Mouse (Mus musculus) forebrain, embryonic 15.5 days (tissue): ENCODE data around the gene Clcn1. TPM values are rescaled to one million over a fixed set of nuclear protein-coding genes. Genes with fewer than 3 reads are reported as not detected.

Source experiments
- ATAC-seq: fragments of 200-750 bp; cut with Nextera tagmentation; replicated peaks from 2 replicates; pipeline ENCODE4 v1.8.0; 2017; ENCODE audit warnings: mild to moderate bottlenecking, moderate TSS enrichment, moderate library complexity
- H3K27ac ChIP-seq: fragments of 300-500 bp; sonication (generic); replicated peaks from 2 replicates; pipeline ENCODE4 v1.5.1; 2015; ENCODE audit warnings: mild to moderate bottlenecking, inconsistent platforms
- H3K27me3 ChIP-seq: fragments of 300-500 bp; sonication (generic); 2 replicates; pipeline ENCODE4 v1.6.1; 2015; ENCODE audit warnings: inconsistent platforms
- H3K36me3 ChIP-seq: fragments of 300-500 bp; sonication (generic); 2 replicates; pipeline ENCODE4 v1.6.1; 2015; ENCODE audit warnings: mild to moderate bottlenecking, inconsistent platforms
- H3K4me1 ChIP-seq: fragments of 300-500 bp; sonication (generic); 2 replicates; pipeline ENCODE4 v1.6.1; 2015; ENCODE audit warnings: inconsistent platforms
- H3K4me2 ChIP-seq: fragments of 300-500 bp; sonication (generic); replicated peaks from 2 replicates; pipeline ENCODE4 v1.6.1; 2015; ENCODE audit warnings: mild to moderate bottlenecking, inconsistent platforms
- H3K4me3 ChIP-seq: fragments of 300-500 bp; sonication (generic); 2 replicates; pipeline ENCODE4 v1.5.1; 2015; ENCODE audit warnings: mild to moderate bottlenecking, inconsistent platforms
- H3K9ac ChIP-seq: fragments of 300-500 bp; sonication (generic); replicated peaks from 2 replicates; pipeline ENCODE4 v1.6.1; 2015; ENCODE audit warnings: mild to moderate bottlenecking, inconsistent platforms
- H3K9me3 ChIP-seq: fragments of 300-500 bp; sonication (generic); 2 replicates; pipeline ENCODE4 v1.6.1; 2016; ENCODE audit warnings: inconsistent platforms
- WGBS: fragments of 180-500 bp; shearing (Covaris S2); methylation state at CpG from one replicate; pipeline ENCODE4 v1.1.7; 2015; ENCODE audit warnings: mixed read lengths; 5-methylcytosine and 5-hydroxymethylcytosine counted together
- polyA plus RNA-seq: library from polyadenylated mRNA; unstranded; fragments of >200 nt; fragmentation: Nextera tagmentation; extraction: Ambion mirVana; gene quantifications from 2 replicates; pipeline ENCODE4 v1.2.1, GENCODE M21; 2015

The Clcn1 gene
- polyA plus RNA-seq, 1 experiment from 2014 or later, result 2.3 TPM

DNA sequence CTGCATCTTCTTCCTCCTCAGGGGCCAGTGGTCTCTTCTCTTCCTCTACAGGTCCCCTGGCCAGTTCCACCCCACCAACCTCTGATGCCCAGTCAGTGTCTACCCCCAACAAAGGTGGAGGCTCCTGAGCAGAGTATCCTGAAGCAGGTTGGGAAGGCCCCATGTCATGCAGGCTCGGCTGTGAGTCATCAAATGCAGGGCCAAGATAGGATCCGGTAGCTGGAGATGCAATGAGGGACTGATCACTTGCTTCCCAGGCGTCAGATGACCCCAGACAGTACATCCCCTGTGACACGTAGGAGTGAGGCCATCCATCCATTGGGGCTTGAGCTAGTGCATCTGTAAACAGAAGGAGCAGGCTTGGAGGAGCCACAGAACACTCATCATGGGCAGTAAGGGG, 31.8 kb downstream of the Clcn1 start:
- Histone ChIP-seq H3K27me3 (no peaks in the 10 kb centered on the region), H3K9me3 (no peaks in the 10 kb centered on the region), H3K9ac (no peak overlapping the region), H3K4me3 (no peak overlapping the region), H3K4me1 (peaks cover 13% of the 10 kb centered on the region), H3K4me2 (no peak overlapping the region), H3K27ac (no peak overlapping the region), H3K36me3 (peaks cover 21% of the 10 kb centered on the region)
- no peak for ATAC-seq
- WGBS, result 90% methylated on average over 4 of the region's 4 CpGs

DNA sequence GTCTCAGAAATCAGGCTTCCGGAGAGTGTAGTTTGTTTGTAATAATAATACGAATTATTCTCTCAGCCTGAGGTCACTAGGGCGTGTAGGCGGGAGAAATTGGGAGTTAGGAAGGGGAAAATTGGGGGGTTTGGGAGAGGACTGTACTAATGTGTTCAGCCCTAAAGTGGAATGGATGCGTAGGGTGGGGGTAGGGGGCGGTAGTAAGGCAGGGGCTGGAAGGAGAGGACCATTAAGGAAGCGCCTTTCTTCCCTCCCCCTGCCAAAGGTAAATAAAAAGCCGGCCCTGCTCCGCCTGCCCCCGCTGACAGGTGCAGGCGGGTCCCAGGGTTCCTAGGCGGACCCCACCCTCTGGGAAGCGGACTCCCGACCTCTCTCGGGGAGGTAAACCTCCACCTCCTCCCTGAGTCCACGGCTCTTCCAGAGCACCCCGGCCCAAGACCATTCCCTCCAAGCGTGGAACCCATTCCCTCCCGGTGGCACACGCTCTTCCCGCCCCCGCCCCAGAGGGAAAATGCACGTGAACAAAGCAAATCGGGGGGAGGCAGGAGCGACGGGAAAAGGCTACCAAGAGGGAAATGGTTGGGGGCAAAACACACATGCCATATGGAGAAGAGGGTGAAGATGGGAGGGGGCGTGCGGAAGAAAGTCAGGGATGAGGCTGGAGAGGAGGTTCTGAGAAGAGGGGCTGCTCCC, 37.0 kb downstream of the Clcn1 start:
- Histone ChIP-seq H3K9ac (peak overlapping the region; percentile 80), H3K36me3 (peaks cover 10% of the 10 kb centered on the region; the same call in 1 of the 2 replicates), H3K9me3 (no peaks in the 10 kb centered on the region), H3K4me3 (peak overlapping the region; percentile 92), H3K4me1 (peaks cover 20% of the 10 kb centered on the region), H3K27me3 (no peaks in the 10 kb centered on the region), H3K27ac (peak overlapping the region; percentile 86), H3K4me2 (peak overlapping the region; percentile 94)
- peak; percentile 39 for ATAC-seq
- WGBS, result 1% methylated on average over 28 of the region's 28 CpGs

DNA sequence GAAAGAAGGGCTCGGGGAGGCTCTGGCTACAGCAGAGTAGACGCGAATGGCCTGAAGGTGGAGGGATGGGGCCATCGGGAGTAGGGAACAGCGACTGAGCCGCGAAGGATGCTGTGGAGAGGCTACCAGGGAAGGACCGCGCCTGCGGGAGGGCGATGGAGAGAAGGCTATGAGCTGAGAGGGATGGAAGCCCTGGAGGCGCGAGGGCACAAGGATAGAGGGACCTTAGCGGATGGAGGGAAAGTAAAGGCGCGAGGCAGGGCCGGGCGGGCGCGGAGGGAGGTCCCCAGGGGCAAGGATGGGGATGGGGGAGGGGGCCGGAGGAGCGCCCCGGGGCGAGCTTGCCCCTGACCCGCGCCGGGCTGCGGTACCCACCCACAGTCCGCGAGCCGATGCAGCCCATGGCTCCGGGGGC, 37.6 kb downstream of the Clcn1 start:
- Histone ChIP-seq H3K27ac (peak overlapping the region; percentile 86), H3K36me3 (peaks cover 6% of the 10 kb centered on the region; the same call in 1 of the 2 replicates), H3K4me3 (peak overlapping the region; percentile 92), H3K4me2 (peak overlapping the region; percentile 94), H3K4me1 (peaks cover 20% of the 10 kb centered on the region), H3K27me3 (no peaks in the 10 kb centered on the region), H3K9ac (peak overlapping the region; percentile 80), H3K9me3 (no peaks in the 10 kb centered on the region)
- under 1% methylated on average over 27 of the region's 32 CpGs for WGBS
- peak; percentile 77 for ATAC-seq

- H3K4me2 ChIP-seq, result peak within 1 kb of the TSS; percentile 94
- H3K4me3 ChIP-seq, result peak within 1 kb of the TSS; percentile 92
- WGBS, result under 1% methylated on average over 51 of the region's 68 CpGs
These were observed 38.2 kb downstream of the Clcn1 start, which contains the start of gene Fam131b for GRCm38 (mm10) chr6:42324482-42325267. Fam131b (minus strand) TSS chr6:42324643.

GRCm38 (mm10) chr6:42325268-42325609, 38.8 kb downstream of the Clcn1 start:
- Histone ChIP-seq H3K36me3 (peaks cover 6% of the 10 kb centered on the region; the same call in 1 of the 2 replicates), H3K4me2 (peak overlapping the region; percentile 94), H3K27me3 (no peaks in the 10 kb centered on the region), H3K27ac (peak overlapping the region; percentile 86), H3K4me1 (peaks cover 20% of the 10 kb centered on the region), H3K9me3 (no peaks in the 10 kb centered on the region), H3K4me3 (peak overlapping the region; percentile 92), H3K9ac (peak overlapping the region; percentile 80)
- 2% methylated on average over 7 of the region's 7 CpGs for WGBS
- ATAC-seq, result 0 out of 2 replicates have a peak, but pooled peaks have one; percentile 3

More at GRCm38 (mm10) chr6:42324482-42325267, 38.2 kb downstream of the Clcn1 start, which contains the start of gene Fam131b:
- no peaks in the 10 kb centered on the region for H3K9me3 ChIP-seq
- H3K9ac ChIP-seq, result peak within 1 kb of the TSS; percentile 80
- peaks cover 6% of the 10 kb centered on the region; the same call in 1 of the 2 replicates for H3K36me3 ChIP-seq
- H3K27ac ChIP-seq, result peak within 1 kb of the TSS; percentile 86
- peaks cover 20% of the 10 kb centered on the region for H3K4me1 ChIP-seq
- ATAC-seq, result peak; percentile 91
- H3K27me3 ChIP-seq, result no peaks in the 10 kb centered on the region

DNA sequence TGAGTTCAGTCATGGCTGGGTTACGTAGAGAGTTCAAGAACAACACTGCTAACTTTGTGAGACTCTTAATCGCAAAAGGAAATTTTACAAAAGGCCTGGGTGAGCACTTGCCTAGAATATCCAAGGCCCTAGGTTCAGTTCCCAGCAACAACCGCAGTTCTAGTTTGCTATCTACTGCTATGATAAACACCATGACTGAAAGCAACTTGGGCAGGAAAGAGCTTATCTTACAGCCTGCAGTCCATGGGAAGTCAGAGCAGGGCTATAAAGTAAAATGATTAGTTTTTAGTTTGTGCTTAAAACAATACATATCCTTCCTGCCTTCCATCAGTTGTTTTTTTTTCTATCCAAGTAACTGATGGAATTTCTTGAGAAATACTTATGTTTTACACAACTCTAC, 40.0 kb downstream of the Clcn1 start:
- no peaks in the 10 kb centered on the region for H3K9me3 ChIP-seq
- H3K9ac ChIP-seq, result no peak overlapping the region
- no peak overlapping the region for H3K4me3 ChIP-seq
- H3K4me2 ChIP-seq, result no peak overlapping the region
- WGBS, result 96% methylated on average over 3 of the region's 3 CpGs
- no peaks in the 10 kb centered on the region for H3K36me3 ChIP-seq
- H3K27ac ChIP-seq, result no peak overlapping the region
- no peak for ATAC-seq
- H3K27me3 ChIP-seq, result no peaks in the 10 kb centered on the region
- H3K4me1 ChIP-seq, result peaks cover 20% of the 10 kb centered on the region

- WGBS, result 69% methylated on average over 3 of the region's 3 CpGs
- H3K4me1 ChIP-seq, result peaks cover 5% of the 10 kb centered on the region; the same call in 1 of the 2 replicates
These were observed 42.3 kb downstream of the Clcn1 start for GRCm38 (mm10) chr6:42328757-42329156.

DNA sequence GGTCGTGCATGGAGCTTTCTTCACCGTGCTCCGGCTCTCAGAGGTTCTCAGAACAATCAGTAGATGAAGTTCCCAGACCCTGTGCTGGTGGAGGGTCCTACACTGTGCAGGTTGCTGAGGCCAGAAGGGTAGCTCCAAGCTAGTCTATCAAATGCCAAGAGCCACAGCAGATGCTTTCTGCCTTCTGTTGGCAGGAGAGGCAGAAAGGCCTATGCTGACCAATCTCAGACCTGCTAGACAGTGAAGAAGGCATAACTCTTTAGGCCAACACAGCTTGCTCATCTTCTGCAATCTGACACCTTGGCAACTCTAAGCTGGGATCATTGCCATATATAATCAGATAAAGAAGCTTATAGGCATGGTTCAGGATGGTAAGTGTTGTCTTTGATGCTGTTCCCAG, 43.7 kb downstream of the Clcn1 start:
- Histone ChIP-seq H3K4me2 (no peak overlapping the region), H3K27ac (no peak overlapping the region), H3K27me3 (no peaks in the 10 kb centered on the region), H3K4me3 (no peak overlapping the region), H3K36me3 (no peaks in the 10 kb centered on the region), H3K4me1 (peaks cover 4% of the 10 kb centered on the region; the same call in 1 of the 2 replicates), H3K9ac (no peak overlapping the region), H3K9me3 (no peaks in the 10 kb centered on the region)
- 74% methylated on average over 3 of the region's 3 CpGs for WGBS
- ATAC-seq, result no peak

More at GRCm38 (mm10) chr6:42328757-42329156, 42.3 kb downstream of the Clcn1 start:
- H3K9ac ChIP-seq, result no peak overlapping the region
- H3K27ac ChIP-seq, result no peak overlapping the region
- no peaks in the 10 kb centered on the region for H3K27me3 ChIP-seq
- no peak overlapping the region for H3K4me2 ChIP-seq
- H3K36me3 ChIP-seq, result no peaks in the 10 kb centered on the region
- ATAC-seq, result no peak
- H3K9me3 ChIP-seq, result no peaks in the 10 kb centered on the region
- no peak overlapping the region for H3K4me3 ChIP-seq

GRCm38 (mm10) chr6:42330946-42331345, 44.5 kb downstream of the Clcn1 start:
- Histone ChIP-seq H3K36me3 (no peaks in the 10 kb centered on the region), H3K27me3 (no peaks in the 10 kb centered on the region), H3K4me2 (no peak overlapping the region), H3K4me3 (no peak overlapping the region), H3K9me3 (no peaks in the 10 kb centered on the region), H3K27ac (no peak overlapping the region), H3K4me1 (no peaks in the 10 kb centered on the region), H3K9ac (no peak overlapping the region)
- 88% methylated on average over 3 of the region's 3 CpGs for WGBS
- no peak for ATAC-seq

GRCm38 (mm10) chr6:42339189-42339588, 52.7 kb downstream of the Clcn1 start:
- Histone ChIP-seq H3K4me2 (no peak overlapping the region), H3K9me3 (no peaks in the 10 kb centered on the region), H3K27me3 (no peaks in the 10 kb centered on the region), H3K4me1 (no peaks in the 10 kb centered on the region), H3K36me3 (no peaks in the 10 kb centered on the region), H3K9ac (no peak overlapping the region), H3K27ac (no peak overlapping the region), H3K4me3 (no peak overlapping the region)
- ATAC-seq, result no peak
- WGBS, result 87% methylated on average over 2 of the region's 2 CpGs

- H3K36me3 ChIP-seq, result no peaks in the 10 kb centered on the region
- no peaks in the 10 kb centered on the region for H3K4me1 ChIP-seq
- H3K4me3 ChIP-seq, result no peak overlapping the region
- H3K9me3 ChIP-seq, result no peaks in the 10 kb centered on the region
- ATAC-seq, result no peak
- H3K27me3 ChIP-seq, result no peaks in the 10 kb centered on the region
- H3K4me2 ChIP-seq, result no peak overlapping the region
- 80% methylated on average over 5 of the region's 5 CpGs for WGBS
- H3K9ac ChIP-seq, result no peak overlapping the region
- H3K27ac ChIP-seq, result no peak overlapping the region
These were observed 53.5 kb downstream of the Clcn1 start for GRCm38 (mm10) chr6:42339981-42340380.

DNA sequence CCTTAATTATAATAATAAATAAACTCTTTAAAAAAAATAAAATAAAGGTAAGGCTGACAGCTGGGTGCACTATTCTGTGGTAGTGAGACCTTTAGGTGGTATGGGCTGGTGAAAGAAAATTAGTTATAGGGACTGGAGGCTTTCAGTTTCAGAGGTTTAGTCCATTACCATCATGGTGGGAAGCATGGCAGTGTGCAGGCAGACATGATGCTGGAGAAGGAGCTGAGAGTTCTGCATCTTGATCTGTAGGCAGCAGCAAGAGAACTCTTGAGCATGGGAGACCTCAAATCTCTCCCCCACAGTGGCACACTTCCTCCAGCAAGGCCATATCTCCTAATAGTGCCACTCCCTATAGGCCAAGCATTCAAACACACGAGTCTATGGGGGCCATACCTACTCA, 55.7 kb downstream of the Clcn1 start:
- Histone ChIP-seq H3K4me3 (no peak overlapping the region), H3K27me3 (no peaks in the 10 kb centered on the region), H3K9me3 (no peaks in the 10 kb centered on the region), H3K4me1 (no peaks in the 10 kb centered on the region), H3K9ac (no peak overlapping the region), H3K27ac (no peak overlapping the region), H3K36me3 (no peaks in the 10 kb centered on the region), H3K4me2 (no peak overlapping the region)
- no peak for ATAC-seq
- 74% methylated on average over 1 of the region's 1 CpGs for WGBS
